Mouse (Mus musculus): ENCODE results near the gene Trmo.

DNA sequence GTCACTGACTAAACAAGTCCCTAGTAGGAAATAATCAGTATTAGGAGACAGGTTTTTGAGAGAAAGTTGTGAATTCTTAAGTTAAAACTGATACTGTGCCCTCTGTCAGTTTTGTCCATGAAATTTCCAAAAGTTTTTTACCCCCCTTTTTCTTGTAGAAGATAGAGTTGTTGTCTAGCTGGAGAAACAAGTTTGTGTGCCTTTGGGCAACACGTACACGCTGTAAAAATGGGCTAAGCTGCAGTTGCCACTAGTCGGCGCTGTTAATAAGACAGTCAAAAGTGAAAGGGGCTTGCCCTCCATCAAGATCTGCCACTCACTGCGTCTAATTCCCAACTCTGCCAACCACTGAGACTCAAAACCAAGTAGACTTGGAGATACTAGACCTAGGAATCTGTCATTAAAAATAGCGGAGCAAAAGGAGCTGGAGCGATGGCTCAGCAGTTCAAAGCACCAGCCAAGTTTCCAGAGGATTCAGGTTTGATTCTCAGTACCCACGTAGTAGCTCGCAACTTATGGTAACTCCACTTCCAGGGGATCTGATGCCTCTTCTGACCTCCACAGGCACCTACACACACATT, 1.2 kb upstream of the Trmo start:
- TF ChIP-seq CTCF (IDR thresholded peaks at IDR 0.05; ENCODE audit: low read depth) (peak; percentile 87), EP300 (optimal IDR thresholded peaks at IDR 0.05) (peak; percentile 21)
